Mouse (Mus musculus) lung, postnatal 0 days (tissue): Measurements from ENCODE around the gene Gclm.

Experiments
- CTCF ChIP-seq: IDR thresholded peaks from 2 replicates; pipeline ENCODE4 v1.5.1; 2016; ENCODE audit warnings: antibody characterized with exemption, mild to moderate bottlenecking
- EP300 ChIP-seq: IDR thresholded peaks from 2 replicates; pipeline ENCODE4 v1.6.1; 2016; ENCODE audit warnings: antibody characterized with exemption, mild to moderate bottlenecking, control low read depth

GRCm38 (mm10) chr3:122295511-122295910 lies 50.2 kb downstream of the Gclm start:
- 0 out of 2 replicates have a peak, but pooled peaks have one; percentile 18 for TF ChIP-seq EP300
- peak; percentile 85 for TF ChIP-seq CTCF
